Mouse (Mus musculus) lung, postnatal 14 days (tissue): Measurements from ENCODE around the gene Fgfr1op2.
A peak's percentile ranks its signal among the peaks of the same experiment; 100 is the strongest.

Experiments used
- DNase-seq: peaks from one replicate; pipeline ENCODE4 v3.0.0; 2021

Fgfr1op2 gene

DNA sequence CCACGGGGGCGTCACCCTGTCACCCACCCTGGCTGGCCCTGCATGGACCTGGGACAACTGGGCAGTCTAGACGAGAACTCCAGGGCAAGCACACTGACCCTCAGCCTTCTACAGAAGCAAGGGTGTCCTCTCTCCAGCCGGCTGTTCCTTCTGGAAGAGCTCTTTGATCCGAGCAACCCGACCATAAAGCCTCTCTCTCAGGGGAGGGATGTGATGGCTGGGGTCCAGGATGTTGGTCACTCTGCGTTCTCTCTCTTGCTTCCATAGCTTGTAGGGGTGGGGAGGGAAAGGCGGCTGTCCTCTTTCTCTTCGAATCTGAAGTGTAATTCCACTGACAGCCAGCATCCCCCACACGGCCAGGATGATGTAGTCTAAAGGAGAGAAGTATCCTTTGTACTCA is 26.6 kb downstream of the Fgfr1op2 start:
- no peak for DNase-seq

DNA sequence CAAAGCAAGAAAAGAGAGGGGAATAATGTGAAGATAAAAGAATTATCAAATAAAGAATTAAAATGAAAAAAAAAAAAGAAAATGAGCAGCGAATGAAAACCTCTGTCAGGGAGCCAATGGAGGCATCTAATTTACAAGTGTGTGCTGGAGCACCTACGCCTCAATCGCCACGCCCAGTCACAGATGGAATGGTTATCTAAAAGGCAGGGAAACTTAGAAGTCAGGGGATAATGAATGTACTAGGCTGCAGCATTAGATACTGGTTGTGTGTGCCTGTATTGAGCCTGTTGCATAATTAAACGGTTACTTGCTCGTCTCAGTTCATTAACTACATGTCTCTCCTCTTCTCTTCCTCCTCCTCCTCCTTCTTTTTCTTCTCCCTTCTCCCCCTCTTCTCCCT is 34.4 kb downstream of the Fgfr1op2 start:
- no peak for DNase-seq

- no peak for DNase-seq
Observed at GRCm38 (mm10) chr6:146611897-146612296, 34.9 kb downstream of the Fgfr1op2 start.

- DNase-seq: no peak
Observed at GRCm38 (mm10) chr6:146612736-146613135, 35.7 kb downstream of the Fgfr1op2 start.

DNA sequence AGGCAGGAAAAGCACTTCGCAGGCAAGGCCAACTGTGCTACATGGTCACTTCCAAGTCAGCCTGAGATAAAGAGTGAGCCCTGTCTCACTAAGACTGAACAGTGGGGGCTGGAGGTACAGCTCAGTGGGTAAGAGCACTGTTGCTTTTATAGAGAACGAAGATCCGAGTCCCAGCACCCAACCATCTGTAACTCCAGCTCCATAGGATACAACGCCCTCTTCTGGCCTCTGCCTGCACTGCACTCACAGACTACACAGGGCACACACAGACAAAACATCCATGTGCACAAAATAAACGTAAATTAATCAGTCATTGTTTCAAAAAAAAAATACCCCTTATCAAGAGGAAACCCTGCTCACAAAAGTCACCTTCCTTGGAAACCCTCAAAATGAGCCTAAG is 36.9 kb downstream of the Fgfr1op2 start:
- no peak for DNase-seq

- no peak for DNase-seq
Observed at GRCm38 (mm10) chr6:146614541-146614940, 37.5 kb downstream of the Fgfr1op2 start.

GRCm38 (mm10) chr6:146615891-146616290 is 38.9 kb downstream of the Fgfr1op2 start:
- DNase-seq: no peak

- DNase-seq: no peak
Observed at GRCm38 (mm10) chr6:146616670-146617069, 39.7 kb downstream of the Fgfr1op2 start.

DNA sequence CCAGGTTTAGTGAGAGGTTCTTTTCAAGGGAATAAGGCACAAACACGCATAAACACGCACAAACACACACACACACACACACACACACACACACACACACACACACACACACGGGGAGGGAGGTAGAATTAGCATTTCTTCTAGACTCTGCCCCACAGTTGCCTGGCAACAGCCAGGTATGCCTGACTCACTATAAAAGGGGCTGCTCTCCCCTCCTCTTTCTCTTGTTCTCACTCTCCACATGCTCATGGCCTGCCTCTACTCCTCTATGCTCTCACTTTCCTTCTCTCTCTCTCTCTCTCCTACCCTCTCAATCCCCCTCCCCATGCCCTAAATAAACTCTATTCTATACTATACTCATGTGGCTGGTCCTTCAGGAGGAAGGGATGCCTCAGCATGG is 51.1 kb downstream of the Fgfr1op2 start:
- no peak for DNase-seq

GRCm38 (mm10) chr6:146629781-146630756 is 53.1 kb downstream of the Fgfr1op2 start:
- no peak for DNase-seq

GRCm38 (mm10) chr6:146630961-146631360 is 54.0 kb downstream of the Fgfr1op2 start:
- DNase-seq: no peak

DNA sequence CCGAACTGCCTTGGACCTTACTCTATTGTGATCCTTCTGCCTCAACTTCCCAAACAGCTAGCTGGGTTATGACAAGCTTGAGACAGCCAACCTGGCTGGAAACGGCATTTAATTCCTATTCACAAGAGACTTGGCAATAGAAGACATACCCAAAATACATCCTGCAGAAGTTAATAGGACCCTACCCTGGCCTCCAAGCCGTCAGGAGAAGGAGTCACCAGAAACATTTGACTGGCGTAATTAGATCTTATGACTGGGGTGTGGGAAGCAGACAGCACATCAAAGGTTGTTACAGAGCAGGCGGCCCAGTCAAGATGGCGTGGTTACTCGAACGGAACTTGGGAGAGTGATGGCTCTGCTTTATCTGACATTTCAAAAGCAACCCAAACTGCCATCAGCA is 54.8 kb downstream of the Fgfr1op2 start:
- no peak for DNase-seq

DNA sequence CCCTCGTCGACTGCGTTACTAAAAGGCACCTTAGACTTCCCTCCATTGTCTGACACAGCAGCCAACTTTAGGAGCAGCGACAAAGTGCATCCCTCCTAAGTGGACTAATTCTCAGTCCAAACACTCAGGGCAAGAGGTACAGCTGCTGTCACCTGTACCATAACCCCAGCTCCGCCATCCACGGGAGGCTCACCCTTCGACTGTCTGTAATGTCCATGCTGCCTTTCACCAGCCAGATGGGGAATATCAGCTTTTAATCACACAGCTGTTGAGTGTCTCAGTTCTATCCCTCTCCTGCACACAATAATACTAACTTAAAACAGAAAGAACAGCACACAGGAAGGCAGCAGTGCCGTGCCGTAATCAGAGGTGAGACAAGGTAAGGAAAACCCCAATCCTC is 55.4 kb downstream of the Fgfr1op2 start:
- no peak for DNase-seq

GRCm38 (mm10) chr6:146633097-146633496 is 56.1 kb downstream of the Fgfr1op2 start:
- no peak for DNase-seq

DNA sequence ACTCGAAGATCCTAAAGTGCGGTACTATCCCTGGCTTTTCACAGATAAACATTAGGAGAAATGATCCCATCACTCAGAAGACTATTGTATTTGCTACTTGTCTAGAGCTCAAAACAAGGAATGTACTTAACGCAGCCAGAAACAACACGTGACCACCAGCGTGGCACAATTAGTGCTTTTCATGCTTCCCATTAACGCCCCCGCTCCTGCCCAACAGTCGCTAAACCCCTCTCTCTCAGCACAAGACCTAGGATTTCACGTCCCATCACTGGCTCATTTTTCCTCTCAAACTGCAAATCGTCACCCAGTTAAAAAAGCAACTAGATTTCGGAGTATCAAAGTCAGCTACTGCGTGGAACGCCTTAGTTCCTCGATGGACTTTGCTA is 56.6 kb downstream of the Fgfr1op2 start:
- peak; percentile 34 for DNase-seq

DNA sequence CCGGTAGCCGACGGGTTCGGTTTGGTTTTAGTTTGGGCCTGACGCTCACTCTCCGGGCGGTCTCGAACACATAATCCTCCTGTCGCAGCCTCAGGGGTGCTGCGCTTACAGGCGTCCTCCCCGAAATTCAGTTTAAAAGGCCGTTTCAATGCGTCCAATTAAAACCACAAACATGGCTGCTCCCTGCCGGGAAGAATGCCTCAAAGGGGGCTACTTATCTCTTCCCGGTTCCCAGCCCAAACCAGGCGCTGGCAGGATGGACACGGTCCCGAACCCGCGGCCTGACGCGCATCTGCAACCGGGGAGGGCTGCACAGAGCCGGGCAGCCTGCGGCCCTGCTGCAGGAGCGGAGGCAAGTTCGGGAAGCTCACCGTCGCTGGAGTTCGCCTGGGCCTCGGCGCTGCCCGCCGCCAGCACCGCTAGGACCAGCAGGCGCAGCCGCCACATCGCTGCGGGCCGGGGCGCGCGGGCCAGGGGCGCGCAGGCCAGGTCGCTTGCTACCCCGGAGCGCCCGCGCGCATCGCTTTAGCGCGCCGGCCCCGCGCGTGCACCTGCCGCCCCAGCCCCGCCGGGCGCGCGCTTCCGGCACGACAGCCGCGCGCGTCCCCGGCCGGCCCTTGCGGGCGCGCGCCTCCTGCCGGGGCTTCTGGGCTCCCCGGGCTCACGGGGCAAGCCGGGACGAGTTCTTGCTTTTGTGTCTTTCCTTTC is 57.2 kb downstream of the Fgfr1op2 start:
- peak; percentile 73 for DNase-seq

DNA sequence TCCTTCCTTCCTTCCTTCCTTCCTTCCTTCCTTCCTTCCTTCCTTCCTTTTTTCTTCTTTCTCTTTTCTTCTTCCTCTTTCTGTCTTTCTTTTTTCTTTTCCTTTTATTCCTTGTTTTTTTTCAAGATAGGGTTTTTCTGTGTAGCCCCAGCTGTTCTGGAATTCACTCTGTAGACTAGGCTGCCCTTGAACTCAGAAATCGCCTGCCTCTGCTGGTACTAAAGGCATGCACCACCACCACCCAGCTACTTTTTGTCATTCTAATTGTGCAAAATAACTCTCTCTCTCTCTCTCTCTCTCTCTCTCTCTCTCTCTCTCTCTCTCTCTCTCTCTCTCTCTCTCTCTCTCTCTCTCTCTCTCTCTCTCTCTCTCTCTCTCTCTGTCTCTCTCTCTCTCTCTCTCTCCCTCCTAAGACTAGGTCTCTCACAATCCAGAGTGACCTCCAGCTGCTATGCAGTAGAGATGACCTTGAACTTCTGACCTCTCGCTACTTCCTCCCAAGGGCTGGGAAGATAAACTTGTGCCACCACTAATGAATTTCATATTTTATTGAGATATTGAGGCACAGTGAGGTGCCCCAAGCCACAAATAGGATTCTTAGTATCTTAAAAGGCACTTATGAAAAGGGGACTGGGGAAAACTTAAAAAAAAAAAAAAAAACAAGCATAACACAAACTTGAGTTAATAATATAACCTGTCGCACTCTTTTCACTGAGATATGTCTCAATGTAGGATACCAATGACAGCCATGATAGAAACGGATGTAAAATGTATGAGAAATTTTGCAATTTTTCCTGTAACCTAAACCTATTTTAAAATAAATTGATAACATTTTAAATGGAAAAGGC is 58.0 kb downstream of the Fgfr1op2 start:
- no peak for DNase-seq

GRCm38 (mm10) chr6:146636482-146636881 is 59.5 kb downstream of the Fgfr1op2 start:
- no peak for DNase-seq

GRCm38 (mm10) chr6:146640068-146640965 is 63.3 kb downstream of the Fgfr1op2 start:
- no peak for DNase-seq

GRCm38 (mm10) chr6:146640991-146641390 is 64.0 kb downstream of the Fgfr1op2 start:
- no peak for DNase-seq

GRCm38 (mm10) chr6:146641621-146642210 is 64.7 kb downstream of the Fgfr1op2 start:
- DNase-seq: no peak
